Mouse (Mus musculus): ENCODE results near the gene Mdm2. TPM values are rescaled to one million over a fixed set of nuclear protein-coding genes. Genes with fewer than 3 reads are reported as not detected.
A peak's percentile ranks its signal among the peaks of the same experiment; 100 is the strongest.

The Mdm2 gene
- polyA plus RNA-seq, 1 experiment from 2014 or later = 22.0 TPM

DNA sequence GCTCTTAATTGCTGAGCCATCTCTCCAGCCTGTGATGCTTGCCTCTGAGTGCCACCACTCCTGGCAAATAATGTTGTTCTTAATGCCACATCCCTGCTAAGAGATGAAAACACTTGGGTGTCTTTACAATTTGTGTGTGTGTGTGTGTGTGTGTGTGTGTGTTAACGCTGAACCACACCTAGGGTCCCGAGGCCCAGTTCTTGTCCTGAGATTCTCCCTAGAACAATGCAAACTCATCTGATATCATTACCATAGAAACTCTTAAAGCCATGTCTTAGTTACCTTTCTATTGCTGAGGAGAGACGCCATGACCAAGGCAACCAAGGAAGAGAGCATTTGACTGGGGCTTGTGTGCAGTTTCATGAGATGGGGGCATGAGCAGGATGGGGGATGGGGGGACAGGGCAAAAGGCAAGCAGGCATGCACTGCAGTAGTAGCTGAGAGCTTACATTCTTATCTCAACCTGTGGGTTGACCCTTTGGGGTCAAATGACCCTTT, 3.5 kb upstream of the Mdm2 start:
- WGBS = 88% methylated on average over 3 of the region's 3 CpGs
- no peak overlapping the region for H3K4me3 ChIP-seq (replicated peaks; ENCODE audit: low read depth, low read length)
- no peak for DNase-seq (ENCODE audit: low spot score)
- H3K36me3 ChIP-seq (ENCODE audit: insufficient read depth, low read length) = no peaks in the 10 kb centered on the region
- no peak overlapping the region for H3K27ac ChIP-seq
- TF ChIP-seq CTCF (IDR thresholded peaks at IDR 0.05; ENCODE audit: low read depth) = no peak
- no peak overlapping the region for H3K4me2 ChIP-seq (ENCODE audit: low read length)
- H3K27me3 ChIP-seq (ENCODE audit: insufficient read depth, low read length) = no peaks in the 10 kb centered on the region
- H3K4me1 ChIP-seq (replicated peaks; ENCODE audit: insufficient read depth, low read length) = no peaks in the 10 kb centered on the region
- no peak overlapping the region for H3K9ac ChIP-seq (ENCODE audit: low read depth, low read length)
- no peaks in the 10 kb centered on the region for H3K9me3 ChIP-seq (replicated peaks; ENCODE audit: low read length)
- ATAC-seq (replicated peaks; ENCODE audit: low FRiP score, low read depth) = no peak

GRCm38 (mm10) chr10:117713466-117713865, 2.9 kb upstream of the Mdm2 start:
- ATAC-seq (replicated peaks; ENCODE audit: low FRiP score, low read depth) = no peak
- DNase-seq (ENCODE audit: low spot score) = no peak
- H3K4me1 ChIP-seq (replicated peaks; ENCODE audit: insufficient read depth, low read length) = 0 out of 2 replicates have a peak, but pooled peaks cover 4% of the 10 kb centered on the region
- no peaks in the 10 kb centered on the region for H3K27me3 ChIP-seq (ENCODE audit: insufficient read depth, low read length)
- H3K36me3 ChIP-seq (ENCODE audit: insufficient read depth, low read length) = no peaks in the 10 kb centered on the region
- WGBS = 92% methylated on average over 8 of the region's 8 CpGs
- no peak overlapping the region for H3K4me3 ChIP-seq (replicated peaks; ENCODE audit: low read depth, low read length)
- H3K27ac ChIP-seq = no peak overlapping the region
- TF ChIP-seq CTCF (IDR thresholded peaks at IDR 0.05; ENCODE audit: low read depth) = no peak
- H3K9me3 ChIP-seq (replicated peaks; ENCODE audit: low read length) = no peaks in the 10 kb centered on the region
- H3K9ac ChIP-seq (ENCODE audit: low read depth, low read length) = no peak overlapping the region
- no peak overlapping the region for H3K4me2 ChIP-seq (ENCODE audit: low read length)

DNA sequence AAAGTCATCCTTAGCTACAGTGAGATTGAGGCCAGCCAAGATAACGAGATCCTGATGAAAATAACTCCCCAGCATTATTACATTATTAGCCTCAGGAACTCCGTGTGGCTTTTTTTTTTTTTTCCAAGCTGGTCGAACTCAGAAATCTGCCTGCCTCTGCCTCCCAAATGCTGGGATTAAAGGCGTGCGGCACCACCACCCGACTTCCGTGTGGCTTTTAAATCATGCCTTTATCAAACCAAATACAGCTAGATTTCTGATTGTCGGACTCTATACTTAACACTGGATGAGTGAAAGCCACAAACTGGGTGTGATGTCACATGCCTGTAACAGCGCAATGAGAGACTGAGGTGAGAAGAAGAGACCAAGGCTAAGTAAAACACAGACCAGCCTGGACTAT, 2.3 kb upstream of the Mdm2 start:
- WGBS = 92% methylated on average over 9 of the region's 9 CpGs
- H3K4me2 ChIP-seq (ENCODE audit: low read length) = no peak overlapping the region

DNA sequence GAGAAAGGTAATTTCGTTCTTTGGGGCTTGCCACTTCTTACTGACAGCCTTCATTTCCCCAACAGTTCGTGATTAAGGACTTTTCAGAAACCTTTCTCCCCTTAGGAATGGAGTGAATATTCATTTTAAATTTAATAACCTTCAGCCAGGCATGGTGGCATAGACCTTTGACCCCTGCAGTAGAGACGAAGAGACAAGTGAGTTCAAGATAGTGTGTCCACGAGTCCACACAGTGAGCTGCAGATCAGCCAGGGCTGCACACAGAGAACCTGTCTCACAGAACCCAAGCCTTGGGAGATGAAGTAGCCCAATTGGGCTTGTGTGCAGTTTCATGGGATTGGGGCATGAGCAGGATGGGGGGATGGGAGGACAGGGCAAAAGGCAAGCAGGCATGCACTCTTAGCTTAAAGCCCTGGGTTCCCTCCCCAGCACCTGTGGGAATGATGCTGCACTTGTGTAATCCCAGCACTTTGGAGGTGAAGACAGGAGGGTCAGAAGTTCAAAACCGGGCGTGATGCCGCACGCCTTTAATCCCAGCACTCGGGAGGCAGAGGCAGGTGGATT, 1.7 kb upstream of the Mdm2 start:
- no peaks in the 10 kb centered on the region for H3K9me3 ChIP-seq (replicated peaks; ENCODE audit: low read length)
- H3K36me3 ChIP-seq (ENCODE audit: insufficient read depth, low read length) = no peaks in the 10 kb centered on the region
- H3K27me3 ChIP-seq (ENCODE audit: insufficient read depth, low read length) = no peaks in the 10 kb centered on the region
- H3K27ac ChIP-seq = peak overlapping the region; percentile 77; the same call in 1 of the 2 replicates
- H3K4me2 ChIP-seq (ENCODE audit: low read length) = no peak overlapping the region
- H3K4me3 ChIP-seq (replicated peaks; ENCODE audit: low read depth, low read length) = no peak overlapping the region
- H3K4me1 ChIP-seq (replicated peaks; ENCODE audit: insufficient read depth, low read length) = 0 out of 2 replicates have a peak, but pooled peaks cover 4% of the 10 kb centered on the region
- 86% methylated on average over 9 of the region's 9 CpGs for whole genome bisulfite sequencing
- ATAC-seq (replicated peaks; ENCODE audit: low FRiP score, low read depth) (no peak), DNase-seq (ENCODE audit: low spot score) (no peak)
- H3K9ac ChIP-seq (ENCODE audit: low read depth, low read length) = no peak overlapping the region
- TF ChIP-seq CTCF (IDR thresholded peaks at IDR 0.05; ENCODE audit: low read depth) = no peak

More for the DNA sequence above, 2.3 kb upstream of the Mdm2 start:
- Histone ChIP-seq H3K36me3 (ENCODE audit: insufficient read depth, low read length) (no peaks in the 10 kb centered on the region), H3K9me3 (replicated peaks; ENCODE audit: low read length) (no peaks in the 10 kb centered on the region), H3K4me3 (replicated peaks; ENCODE audit: low read depth, low read length) (no peak overlapping the region), H3K27ac (no peak overlapping the region), H3K9ac (ENCODE audit: low read depth, low read length) (no peak overlapping the region), H3K4me1 (replicated peaks; ENCODE audit: insufficient read depth, low read length) (0 out of 2 replicates have a peak, but pooled peaks cover 4% of the 10 kb centered on the region), H3K27me3 (ENCODE audit: insufficient read depth, low read length) (no peaks in the 10 kb centered on the region)
- ATAC-seq (replicated peaks; ENCODE audit: low FRiP score, low read depth) (no peak), DNase-seq (ENCODE audit: low spot score) (no peak)
- TF ChIP-seq CTCF (IDR thresholded peaks at IDR 0.05; ENCODE audit: low read depth) = no peak

DNA sequence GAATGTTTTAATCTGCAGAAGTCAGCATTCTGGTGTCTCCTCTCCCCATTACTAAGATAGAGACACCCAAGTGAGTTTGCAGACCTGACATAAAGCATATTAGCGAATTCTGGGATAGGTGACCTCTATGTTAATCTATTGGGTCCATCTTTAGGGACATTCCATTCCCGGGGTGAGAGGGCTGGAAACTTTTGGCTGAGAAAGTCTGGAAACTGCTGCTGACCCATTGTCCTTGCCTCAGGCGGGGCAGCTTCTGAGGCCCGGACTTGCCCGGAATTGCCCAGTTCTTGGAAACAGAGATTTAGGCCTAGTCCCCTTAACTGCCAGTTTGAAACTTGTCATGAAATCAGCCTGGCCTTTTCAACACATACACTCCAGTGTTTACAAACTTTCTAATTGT, 850 bp upstream of the Mdm2 start:
- TF ChIP-seq CTCF (IDR thresholded peaks at IDR 0.05; ENCODE audit: low read depth) = no peak
- H3K4me1 ChIP-seq (replicated peaks; ENCODE audit: insufficient read depth, low read length) = 0 out of 2 replicates have a peak, but pooled peaks cover 4% of the 10 kb centered on the region
- WGBS = 70% methylated on average over 5 of the region's 5 CpGs
- H3K4me2 ChIP-seq (ENCODE audit: low read length) = peak overlapping the region; percentile 73
- peak overlapping the region; percentile 77 for H3K27ac ChIP-seq
- ATAC-seq (replicated peaks; ENCODE audit: low FRiP score, low read depth) = no peak
- peaks cover 5% of the 10 kb centered on the region for H3K36me3 ChIP-seq (ENCODE audit: insufficient read depth, low read length)
- H3K27me3 ChIP-seq (ENCODE audit: insufficient read depth, low read length) = no peaks in the 10 kb centered on the region
- peak overlapping the region; percentile 99 for H3K4me3 ChIP-seq (replicated peaks; ENCODE audit: low read depth, low read length)
- H3K9ac ChIP-seq (ENCODE audit: low read depth, low read length) = peak overlapping the region; percentile 99; the same call in 1 of the 2 replicates
- H3K9me3 ChIP-seq (replicated peaks; ENCODE audit: low read length) = no peaks in the 10 kb centered on the region
- DNase-seq (ENCODE audit: low spot score) = no peak

- peak overlapping the region; percentile 98 for H3K27ac ChIP-seq
- WGBS = under 1% methylated on average over 57 of the region's 71 CpGs
- no peak for TF ChIP-seq CTCF (IDR thresholded peaks at IDR 0.05; ENCODE audit: low read depth)
- H3K9ac ChIP-seq (ENCODE audit: low read depth, low read length) = peak overlapping the region; percentile 99
- ATAC-seq (replicated peaks; ENCODE audit: low FRiP score, low read depth) (peak; percentile 75), DNase-seq (ENCODE audit: low spot score) (peak; percentile 84)
- peak overlapping the region; percentile 55 for H3K4me2 ChIP-seq (ENCODE audit: low read length)
- peak overlapping the region; percentile 99 for H3K4me3 ChIP-seq (replicated peaks; ENCODE audit: low read depth, low read length)
- H3K4me1 ChIP-seq (replicated peaks; ENCODE audit: insufficient read depth, low read length) = 0 out of 2 replicates have a peak, but pooled peaks cover 4% of the 10 kb centered on the region
- H3K36me3 ChIP-seq (ENCODE audit: insufficient read depth, low read length) = peaks cover 11% of the 10 kb centered on the region
- no peaks in the 10 kb centered on the region for H3K9me3 ChIP-seq (replicated peaks; ENCODE audit: low read length)
- H3K27me3 ChIP-seq (ENCODE audit: insufficient read depth, low read length) = no peaks in the 10 kb centered on the region
Measured at GRCm38 (mm10) chr10:117709930-117710603, 491 bp downstream of the Mdm2 start.
